Mouse (Mus musculus): ENCODE data around the gene Dpp6. TPM values are rescaled to one million over a fixed set of nuclear protein-coding genes. Genes with fewer than 3 reads are reported as not detected.

Dpp6 gene
- polyA plus RNA-seq, 1 experiment from 2014 or later, result not detected

GRCm38 (mm10) chr5:27707283-27707682 lies 890.3 kb downstream of the Dpp6 start:
- Histone ChIP-seq H3K4me3 (ENCODE audit: inconsistent target) (no peak overlapping the region), H3K79me2 (ENCODE audit: inconsistent target) (no peaks in the 10 kb centered on the region), H3K27ac (no peak overlapping the region), H3K36me3 (ENCODE audit: inconsistent target) (no peaks in the 10 kb centered on the region)

GRCm38 (mm10) chr5:27708209-27708608 lies 891.2 kb downstream of the Dpp6 start:
- Histone ChIP-seq H3K36me3 (ENCODE audit: inconsistent target) (no peaks in the 10 kb centered on the region), H3K27ac (no peak overlapping the region), H3K4me3 (ENCODE audit: inconsistent target) (no peak overlapping the region), H3K79me2 (ENCODE audit: inconsistent target) (no peaks in the 10 kb centered on the region)
- 12% methylated on average over 6 of the region's 6 CpGs for WGBS (ENCODE audit: missing documents)

- Histone ChIP-seq H3K27ac (no peak overlapping the region), H3K79me2 (ENCODE audit: inconsistent target) (no peaks in the 10 kb centered on the region), H3K36me3 (ENCODE audit: inconsistent target) (no peaks in the 10 kb centered on the region), H3K4me3 (ENCODE audit: inconsistent target) (no peak overlapping the region)
- WGBS (ENCODE audit: missing documents), result 91% methylated on average over 8 of the region's 8 CpGs
Measured at GRCm38 (mm10) chr5:27711461-27712192, 894.6 kb downstream of the Dpp6 start.

GRCm38 (mm10) chr5:27714356-27714755 lies 897.4 kb downstream of the Dpp6 start:
- WGBS (ENCODE audit: missing documents), result 81% methylated on average over 9 of the region's 9 CpGs
- no peak overlapping the region for H3K4me3 ChIP-seq (ENCODE audit: inconsistent target)
- H3K36me3 ChIP-seq (ENCODE audit: inconsistent target), result no peaks in the 10 kb centered on the region
- no peak overlapping the region for H3K27ac ChIP-seq
- no peaks in the 10 kb centered on the region for H3K79me2 ChIP-seq (ENCODE audit: inconsistent target)

GRCm38 (mm10) chr5:27716026-27716425 lies 899.0 kb downstream of the Dpp6 start:
- 89% methylated on average over 4 of the region's 4 CpGs for WGBS (ENCODE audit: missing documents)
- Histone ChIP-seq H3K27ac (no peak overlapping the region), H3K79me2 (ENCODE audit: inconsistent target) (no peaks in the 10 kb centered on the region), H3K36me3 (ENCODE audit: inconsistent target) (no peaks in the 10 kb centered on the region), H3K4me3 (ENCODE audit: inconsistent target) (no peak overlapping the region)

GRCm38 (mm10) chr5:27717301-27717700 lies 900.3 kb downstream of the Dpp6 start:
- H3K79me2 ChIP-seq (ENCODE audit: inconsistent target), result no peaks in the 10 kb centered on the region
- no peak overlapping the region for H3K4me3 ChIP-seq (ENCODE audit: inconsistent target)
- no peak overlapping the region for H3K27ac ChIP-seq
- no peaks in the 10 kb centered on the region for H3K36me3 ChIP-seq (ENCODE audit: inconsistent target)

GRCm38 (mm10) chr5:27719311-27719710 lies 902.3 kb downstream of the Dpp6 start:
- Histone ChIP-seq H3K27ac (no peak overlapping the region), H3K79me2 (ENCODE audit: inconsistent target) (no peaks in the 10 kb centered on the region), H3K36me3 (ENCODE audit: inconsistent target) (no peaks in the 10 kb centered on the region), H3K4me3 (ENCODE audit: inconsistent target) (no peak overlapping the region)
- WGBS (ENCODE audit: missing documents), result 96% methylated on average over 2 of the region's 2 CpGs

GRCm38 (mm10) chr5:27724460-27724859 lies 907.5 kb downstream of the Dpp6 start:
- no peak overlapping the region for H3K27ac ChIP-seq
- H3K36me3 ChIP-seq (ENCODE audit: inconsistent target), result no peaks in the 10 kb centered on the region
- H3K79me2 ChIP-seq (ENCODE audit: inconsistent target), result no peaks in the 10 kb centered on the region
- no peak overlapping the region for H3K4me3 ChIP-seq (ENCODE audit: inconsistent target)
- WGBS (ENCODE audit: missing documents), result 24% methylated on average over 2 of the region's 2 CpGs

- no peaks in the 10 kb centered on the region for H3K79me2 ChIP-seq (ENCODE audit: inconsistent target)
- H3K4me3 ChIP-seq (ENCODE audit: inconsistent target), result no peak overlapping the region
- H3K27ac ChIP-seq, result no peak overlapping the region
- H3K36me3 ChIP-seq (ENCODE audit: inconsistent target), result no peaks in the 10 kb centered on the region
- 75% methylated on average over 5 of the region's 5 CpGs for WGBS (ENCODE audit: missing documents)
Measured at GRCm38 (mm10) chr5:27730666-27731065, 913.7 kb downstream of the Dpp6 start.

- WGBS (ENCODE audit: missing documents), result 100% methylated on average over 1 of the region's 1 CpGs
- no peaks in the 10 kb centered on the region for H3K79me2 ChIP-seq (ENCODE audit: inconsistent target)
- no peak overlapping the region for H3K4me3 ChIP-seq (ENCODE audit: inconsistent target)
- H3K36me3 ChIP-seq (ENCODE audit: inconsistent target), result no peaks in the 10 kb centered on the region
- H3K27ac ChIP-seq, result no peak overlapping the region
Measured at GRCm38 (mm10) chr5:27731392-27731791, 914.4 kb downstream of the Dpp6 start.

- Histone ChIP-seq H3K4me3 (ENCODE audit: inconsistent target) (no peak overlapping the region), H3K27ac (no peak overlapping the region), H3K36me3 (ENCODE audit: inconsistent target) (no peaks in the 10 kb centered on the region), H3K79me2 (ENCODE audit: inconsistent target) (no peaks in the 10 kb centered on the region)
- 81% methylated on average over 5 of the region's 5 CpGs for WGBS (ENCODE audit: missing documents)
Measured at GRCm38 (mm10) chr5:27732288-27732868, 915.4 kb downstream of the Dpp6 start.

- Histone ChIP-seq H3K4me3 (ENCODE audit: inconsistent target) (no peak overlapping the region), H3K36me3 (ENCODE audit: inconsistent target) (peaks cover under 1% of the 10 kb centered on the region; the same call in 1 of the 2 replicates), H3K27ac (no peak overlapping the region), H3K79me2 (ENCODE audit: inconsistent target) (no peaks in the 10 kb centered on the region)
- WGBS (ENCODE audit: missing documents), result 33% methylated on average over 3 of the region's 3 CpGs
Measured at GRCm38 (mm10) chr5:27737168-27737567, 920.2 kb downstream of the Dpp6 start.

GRCm38 (mm10) chr5:27739216-27739615 lies 922.2 kb downstream of the Dpp6 start:
- H3K36me3 ChIP-seq (ENCODE audit: inconsistent target), result peaks cover 19% of the 10 kb centered on the region
- no peak overlapping the region for H3K4me3 ChIP-seq (ENCODE audit: inconsistent target)
- WGBS (ENCODE audit: missing documents), result 86% methylated on average over 6 of the region's 6 CpGs
- no peak overlapping the region for H3K27ac ChIP-seq
- no peaks in the 10 kb centered on the region for H3K79me2 ChIP-seq (ENCODE audit: inconsistent target)

GRCm38 (mm10) chr5:27744944-27745343 lies 927.9 kb downstream of the Dpp6 start:
- no peaks in the 10 kb centered on the region for H3K79me2 ChIP-seq (ENCODE audit: inconsistent target)
- 75% methylated on average over 1 of the region's 1 CpGs for WGBS (ENCODE audit: missing documents)
- no peak overlapping the region for H3K27ac ChIP-seq
- no peak overlapping the region for H3K4me3 ChIP-seq (ENCODE audit: inconsistent target)
- H3K36me3 ChIP-seq (ENCODE audit: inconsistent target), result peaks cover 60% of the 10 kb centered on the region

GRCm38 (mm10) chr5:27765780-27766179 lies 948.8 kb downstream of the Dpp6 start:
- Histone ChIP-seq H3K27ac (no peak overlapping the region), H3K36me3 (ENCODE audit: inconsistent target) (peaks cover 58% of the 10 kb centered on the region)
- WGBS (ENCODE audit: missing documents), result 88% methylated on average over 4 of the region's 4 CpGs

More at GRCm38 (mm10) chr5:27765780-27766179, 948.8 kb downstream of the Dpp6 start:
- no peak overlapping the region for H3K4me3 ChIP-seq (ENCODE audit: inconsistent target)
- H3K79me2 ChIP-seq (ENCODE audit: inconsistent target), result peaks cover 7% of the 10 kb centered on the region; the same call in 1 of the 2 replicates
